Mouse (Mus musculus): ENCODE results near the gene Sh3bgrl2.

DNA sequence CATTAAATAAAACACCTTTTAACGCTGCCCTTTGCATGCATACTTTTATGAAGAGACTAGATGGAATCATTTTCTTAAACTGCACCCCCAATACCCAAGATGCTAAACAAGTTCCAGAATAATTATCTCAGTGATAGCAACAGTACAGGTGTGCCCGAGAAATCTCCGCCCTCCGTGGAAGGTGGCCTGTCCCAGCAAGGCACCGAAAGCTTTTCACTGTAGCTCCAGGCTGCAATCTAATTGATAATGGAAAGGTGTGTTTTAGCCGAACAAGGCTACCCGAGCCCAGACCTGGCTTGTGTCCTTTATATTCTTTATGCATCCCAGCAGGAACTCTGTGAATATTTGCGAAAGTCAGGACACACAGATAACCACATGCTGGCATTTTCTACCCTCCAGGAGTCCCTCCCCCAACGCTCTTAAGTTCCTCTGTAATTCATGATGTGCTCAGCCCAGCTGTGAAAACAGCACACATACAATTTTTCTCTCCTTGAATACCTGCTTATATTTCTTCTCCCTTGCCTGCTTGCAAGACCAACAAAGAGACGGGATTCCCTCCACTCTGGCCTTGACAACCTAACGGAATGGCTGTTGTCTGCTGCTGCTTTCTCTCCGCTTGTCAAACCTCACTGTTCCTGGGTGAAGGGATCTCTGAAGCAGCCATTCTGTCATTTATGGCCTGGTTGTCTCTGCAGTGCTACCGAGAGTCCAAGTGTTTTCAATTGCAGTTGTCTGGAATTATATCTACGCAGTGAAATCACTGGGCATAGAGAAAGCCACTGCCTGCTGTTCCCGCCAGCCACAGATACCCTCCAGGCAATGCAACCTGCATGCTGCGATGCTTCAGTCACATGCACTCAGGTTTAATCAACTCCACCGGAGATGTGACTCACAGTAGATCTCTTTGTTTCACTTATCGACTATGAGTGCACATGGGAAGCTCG is 80.8 kb downstream of the Sh3bgrl2 start:
- no peak for TF ChIP-seq CTCF (IDR thresholded peaks at IDR 0.05; ENCODE audit: control insufficient read depth, insufficient read depth, insufficient replicate concordance, low read depth, low read length)
- no peak for TF ChIP-seq POLR2A (IDR thresholded peaks at IDR 0.05; ENCODE audit: control insufficient read depth, low read depth, low read length)

Data from testis, adult 2 months (tissue).